Mouse (Mus musculus) megakaryocyte-erythroid progenitor cell, adult 5-6 weeks (primary cell): ENCODE results near the gene Hint3. TPM values are rescaled to one million over a fixed set of nuclear protein-coding genes. Genes with fewer than 3 reads are reported as not detected.
"Not testable (repeated sequence)": the region's sequence is repeated elsewhere in the genome, so short reads cannot be mapped to it uniquely, and the experiment has no call there.

Source experiments
- ATAC-seq: replicated peaks from 2 replicates; pipeline ENCODE4 v1.8.0; 2016; ENCODE audit warnings: mild to moderate bottlenecking, inconsistent platforms; ENCODE audit not compliant: severe bottlenecking, poor library complexity, low FRiP score, low TSS enrichment
- total RNA-seq, 2 experiments: library from RNA; stranded (forward) in 1 of 2; stranded (reverse) in 1 of 2; fragments of 200-1000, 215-1000 nt in 1 of 2; fragments of >200 nt in 1 of 2; fragmentation: Nextera tagmentation in 1 of 2; gene quantifications; 2 replicates each; pipeline ENCODE4 v1.2.3; 2014 to 2017

Hint3 gene
- total RNA-seq (2014; fragmentation: Nextera tagmentation) = 13.0 and 15.8 TPM in 2 replicates
- 4.5 and 13.7 TPM in 2 replicates for total RNA-seq (2017)

- no peak for ATAC-seq
These were observed at the start of gene Hint3 for GRCm38 (mm10) chr10:30629513-30629912. TSS of gene Hint3 (minus strand) at chr10:30629632.

- ATAC-seq = no peak
These were observed 48.6 kb upstream of the Hint3 start for GRCm38 (mm10) chr10:30678051-30678450.

GRCm38 (mm10) chr10:30674825-30675224 lies 45.4 kb upstream of the Hint3 start:
- ATAC-seq = no peak

- no peak for ATAC-seq
These were observed 37.1 kb upstream of the Hint3 start for GRCm38 (mm10) chr10:30666580-30666979.

GRCm38 (mm10) chr10:30660564-30661328 lies 31.3 kb upstream of the Hint3 start:
- ATAC-seq = peak; percentile 80

- peak; percentile 52 for ATAC-seq
These were observed 26.2 kb upstream of the Hint3 start for GRCm38 (mm10) chr10:30655655-30656054.

GRCm38 (mm10) chr10:30647681-30648080 lies 18.2 kb upstream of the Hint3 start:
- no peak for ATAC-seq

GRCm38 (mm10) chr10:30638216-30638615 lies 8.8 kb upstream of the Hint3 start:
- ATAC-seq = no peak

- ATAC-seq = not testable (repeated sequence)
These were observed 7.2 kb upstream of the Hint3 start for GRCm38 (mm10) chr10:30636474-30637154.

GRCm38 (mm10) chr10:30632718-30633117 lies 3.3 kb upstream of the Hint3 start:
- ATAC-seq = peak; percentile 93

GRCm38 (mm10) chr10:30629977-30630376 lies 545 bp upstream of the Hint3 start:
- ATAC-seq = no peak

GRCm38 (mm10) chr10:30628444-30628843 lies 988 bp downstream of the Hint3 start:
- not testable (repeated sequence) for ATAC-seq

GRCm38 (mm10) chr10:30627548-30627947 lies 1.9 kb downstream of the Hint3 start:
- no peak for ATAC-seq

- ATAC-seq = 0 out of 2 replicates have a peak, but pooled peaks have one; percentile 22
These were observed 5.0 kb downstream of the Hint3 start for GRCm38 (mm10) chr10:30624161-30625019.

- ATAC-seq = peak; percentile 59
These were observed 6.5 kb downstream of the Hint3 start for GRCm38 (mm10) chr10:30622928-30623327.

- ATAC-seq = no peak
These were observed 10.6 kb downstream of the Hint3 start for GRCm38 (mm10) chr10:30618918-30619210.

- peak; percentile 98 for ATAC-seq
These were observed 11.1 kb downstream of the Hint3 start for GRCm38 (mm10) chr10:30618091-30618917.

- no peak for ATAC-seq
These were observed 16.4 kb downstream of the Hint3 start for GRCm38 (mm10) chr10:30613039-30613438.

- ATAC-seq = no peak; the same call in 1 of the 2 replicates
These were observed 19.8 kb downstream of the Hint3 start for GRCm38 (mm10) chr10:30609614-30610013.
